Mouse (Mus musculus) thymus, postnatal 0 days (tissue): ENCODE measurements around the gene Ndufaf8. TPM values are rescaled to one million over a fixed set of nuclear protein-coding genes. Genes with fewer than 3 reads are reported as not detected.
A peak's percentile ranks its signal among the peaks of the same experiment; 100 is the strongest.

ENCODE experiments used
- DNase-seq: peaks from one replicate; pipeline ENCODE4 v3.0.0-alpha.2; 2015; ENCODE audit warnings: low spot score
- polyA plus RNA-seq: library from polyadenylated mRNA; unstranded; fragments of >200 nt; fragmentation: Nextera tagmentation; extraction: Ambion mirVana; gene quantifications from 2 replicates; pipeline ENCODE4 v1.2.1, GENCODE M21; 2015

Ndufaf8 gene
- polyA plus RNA-seq, 1 experiment from 2014 or later: 112 TPM

- no peak for DNase-seq
These were observed 12.7 kb upstream of the Ndufaf8 start for GRCm38 (mm10) chr11:120085891-120086627.

DNA sequence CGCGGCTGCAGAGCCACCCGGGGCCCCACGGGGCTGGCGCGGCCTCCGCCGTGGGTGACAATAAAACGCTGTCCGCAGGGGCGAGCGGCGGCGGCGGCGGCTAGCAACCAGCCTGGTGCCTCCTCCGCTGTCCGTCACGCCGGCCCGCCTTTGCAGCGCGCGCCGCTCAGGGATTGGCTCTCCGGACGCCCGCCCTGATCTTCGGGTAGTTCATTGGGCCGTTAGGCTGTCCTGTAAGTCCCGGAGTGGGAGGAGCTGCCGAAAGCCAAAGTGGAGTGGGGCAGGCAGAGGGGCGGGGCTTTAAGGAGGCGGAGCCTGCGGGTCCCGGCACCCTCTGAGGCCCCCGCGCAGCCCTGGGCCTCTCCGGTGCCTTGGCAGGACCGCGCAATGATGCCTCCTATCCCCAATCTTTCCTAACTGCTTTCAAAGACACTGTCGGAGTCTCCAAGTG, 12.0 kb upstream of the Ndufaf8 start, which contains the start of gene Cep131:
Cep131 (minus strand) TSS at position 126 of the 451 bp plus-strand sequence.
- DNase-seq: peak; percentile 98

DNA sequence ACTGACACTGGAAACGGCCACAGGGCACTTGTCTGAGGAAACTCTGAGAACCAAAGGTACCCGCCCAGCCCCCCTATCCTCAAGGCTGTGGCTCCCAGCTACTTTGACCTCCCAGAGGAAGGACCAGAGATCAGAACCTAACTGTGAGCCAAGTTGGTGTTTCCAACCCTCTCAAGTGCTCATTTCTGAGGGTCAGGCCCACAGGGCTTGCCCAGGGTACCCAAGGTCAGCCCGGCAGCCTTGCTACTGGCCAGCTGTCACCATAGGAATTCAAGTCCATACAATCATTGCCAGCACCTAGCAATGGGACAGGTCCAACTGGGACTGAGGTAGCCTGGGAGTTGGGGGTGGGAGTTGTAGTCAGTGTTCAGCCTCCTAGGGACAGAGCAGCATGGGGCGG, 8.1 kb upstream of the Ndufaf8 start:
- no peak for DNase-seq

DNA sequence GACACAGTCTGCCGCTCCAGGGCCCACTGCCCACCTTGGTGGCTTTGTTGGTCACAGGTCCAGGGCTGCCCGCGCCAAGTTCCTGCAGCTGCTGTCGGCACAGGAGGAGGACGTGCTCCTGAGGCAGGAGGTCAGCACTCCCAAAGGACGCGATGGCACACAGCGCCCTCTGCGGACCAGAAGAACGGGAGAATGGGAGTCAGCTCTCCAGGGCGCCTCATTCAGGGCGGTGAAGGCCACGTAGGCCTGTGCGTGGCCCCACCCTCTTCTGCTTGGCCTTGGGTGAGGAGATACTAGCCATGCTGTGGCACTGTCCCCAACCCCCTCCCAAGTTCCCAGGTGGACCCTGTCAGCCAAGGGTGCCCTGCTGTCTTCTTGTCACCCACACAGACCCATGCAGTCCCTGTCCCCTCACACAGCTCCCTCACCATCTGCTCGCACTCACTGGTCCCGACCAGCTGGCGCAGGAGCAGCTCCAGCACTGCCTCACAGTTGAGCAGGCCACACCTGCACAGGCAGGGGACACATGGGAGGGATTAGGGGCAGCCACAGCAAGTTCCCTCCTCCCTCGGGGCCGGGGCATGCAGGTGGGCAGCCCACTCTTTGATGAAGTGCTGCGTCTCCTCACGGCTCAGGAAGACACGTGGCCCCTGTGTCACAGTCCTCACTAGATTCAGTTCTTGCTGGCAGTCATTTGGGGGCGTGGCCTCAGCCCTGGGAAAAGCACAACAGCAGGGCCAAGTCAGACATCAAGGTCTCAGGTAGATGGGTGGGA, 5.7 kb upstream of the Ndufaf8 start:
- DNase-seq: peak; percentile 71

- peak; percentile 81 for DNase-seq
These were observed 2.3 kb downstream of the Ndufaf8 start for GRCm38 (mm10) chr11:120101036-120101435.

GRCm38 (mm10) chr11:120103431-120103997, 4.8 kb downstream of the Ndufaf8 start:
- no peak for DNase-seq

GRCm38 (mm10) chr11:120107026-120107425, 8.3 kb downstream of the Ndufaf8 start:
- DNase-seq: no peak

DNA sequence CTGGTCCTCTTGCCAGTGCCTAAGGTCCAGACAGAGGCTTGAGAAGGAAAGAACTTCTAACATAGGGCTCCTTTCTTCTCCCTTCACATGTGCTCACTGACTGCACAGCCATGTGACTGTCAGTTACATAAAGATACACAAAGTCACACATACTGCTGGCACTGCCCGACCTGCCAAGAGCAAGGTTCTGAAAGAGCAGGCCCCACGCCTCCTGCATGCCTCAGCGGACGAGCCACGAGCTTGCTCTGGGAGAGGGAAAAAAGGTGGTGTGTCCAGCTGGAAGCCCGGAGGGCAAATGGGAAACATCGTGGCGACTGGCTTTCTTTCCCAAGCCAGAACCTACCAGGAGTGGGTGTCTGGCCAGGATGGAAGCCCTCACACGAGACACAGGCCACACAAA, 9.1 kb downstream of the Ndufaf8 start:
- no peak for DNase-seq

- DNase-seq: no peak
These were observed 11.0 kb downstream of the Ndufaf8 start for GRCm38 (mm10) chr11:120109558-120110210.

DNA sequence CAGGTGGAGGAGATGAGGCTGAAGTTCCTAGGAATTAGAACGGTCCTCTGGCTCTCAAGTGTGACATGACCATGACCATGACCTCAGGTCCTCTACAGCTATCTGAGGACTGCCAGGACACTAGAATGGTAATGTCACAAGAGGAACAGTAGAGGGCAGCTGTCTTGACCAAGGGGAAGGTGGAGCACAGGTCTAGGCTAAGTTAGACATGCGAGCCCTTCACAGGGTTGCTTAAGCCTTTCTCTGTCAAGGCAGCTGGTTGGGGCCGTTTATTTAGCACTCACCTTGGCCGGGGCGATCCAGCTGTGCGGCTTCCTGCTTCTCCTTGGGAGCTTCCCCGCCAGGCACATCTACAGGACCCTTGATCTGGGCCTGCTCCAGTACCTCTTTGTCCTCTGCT, 11.8 kb downstream of the Ndufaf8 start:
- no peak for DNase-seq

DNA sequence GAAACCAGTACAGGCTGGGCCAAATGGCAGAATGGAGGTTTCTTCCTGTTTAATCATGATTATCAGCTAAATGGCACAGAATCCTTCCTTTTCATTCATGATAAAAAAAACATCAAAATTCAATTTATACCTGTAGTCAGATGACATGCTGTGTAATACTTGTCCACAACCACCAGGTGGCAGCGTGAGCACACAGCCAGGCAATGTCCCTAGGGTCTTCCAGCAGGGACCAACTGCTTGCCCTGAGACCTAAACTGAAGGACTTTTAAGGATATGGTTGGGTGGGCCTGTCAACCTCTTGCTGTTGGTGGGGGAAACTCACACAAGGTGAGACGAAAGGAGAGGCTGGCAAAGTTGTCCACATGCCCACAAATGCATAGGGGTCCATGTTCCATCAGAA, 12.3 kb downstream of the Ndufaf8 start:
- peak; percentile 72 for DNase-seq

DNA sequence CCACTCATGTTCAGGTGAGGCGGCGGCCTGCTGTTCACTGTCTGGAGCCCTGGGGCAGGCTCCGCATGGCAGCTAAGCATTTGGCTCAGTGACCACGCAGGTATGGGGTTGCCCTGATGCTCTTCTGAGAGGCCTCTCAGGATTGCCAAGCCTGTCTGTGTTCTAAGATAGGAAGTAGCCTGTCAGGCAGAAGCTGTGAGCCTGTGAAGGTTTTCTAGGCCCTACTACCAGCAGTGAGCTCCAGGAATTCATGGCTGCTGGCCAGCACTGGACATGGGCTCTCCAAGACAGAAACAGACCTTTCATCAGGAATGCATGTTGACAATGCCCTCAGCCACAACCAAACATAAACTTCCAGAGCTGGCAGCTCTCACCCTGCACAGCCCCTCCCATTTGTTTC, 13.4 kb downstream of the Ndufaf8 start:
- no peak for DNase-seq

DNA sequence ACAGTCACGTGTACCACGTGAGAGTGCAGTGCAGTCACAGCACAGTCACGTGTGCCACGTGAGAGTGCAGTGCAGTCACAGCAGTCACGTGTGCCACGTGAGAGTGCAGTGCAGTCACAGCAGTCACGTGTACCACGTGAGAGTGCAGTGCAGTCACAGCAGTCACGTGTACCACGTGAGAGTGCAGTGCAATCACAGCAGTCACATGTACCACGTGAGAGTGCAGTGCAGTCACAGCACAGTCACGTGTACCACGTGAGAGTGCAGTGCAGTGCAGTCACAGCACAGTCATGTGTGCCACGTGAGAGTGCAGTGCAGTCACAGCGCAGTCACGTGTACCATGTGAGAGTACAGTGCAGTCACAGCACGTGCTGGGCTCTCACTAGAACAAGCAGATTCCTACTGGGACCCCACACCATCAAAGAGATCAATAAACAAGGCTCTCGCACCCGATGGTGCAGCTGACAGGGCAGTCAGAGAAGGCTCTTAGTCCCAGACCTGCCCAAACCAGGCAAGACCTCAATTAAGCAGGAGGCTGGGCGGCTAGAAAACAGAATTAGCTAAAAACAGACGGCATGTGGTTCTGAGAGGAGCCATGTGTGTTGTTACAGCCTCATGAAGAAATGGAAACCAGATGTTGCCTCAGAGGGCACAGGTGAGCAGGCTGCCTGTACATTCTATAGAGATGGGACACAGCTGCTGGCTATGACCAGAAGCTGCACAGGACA, 15.9 kb downstream of the Ndufaf8 start:
- DNase-seq: no peak

DNA sequence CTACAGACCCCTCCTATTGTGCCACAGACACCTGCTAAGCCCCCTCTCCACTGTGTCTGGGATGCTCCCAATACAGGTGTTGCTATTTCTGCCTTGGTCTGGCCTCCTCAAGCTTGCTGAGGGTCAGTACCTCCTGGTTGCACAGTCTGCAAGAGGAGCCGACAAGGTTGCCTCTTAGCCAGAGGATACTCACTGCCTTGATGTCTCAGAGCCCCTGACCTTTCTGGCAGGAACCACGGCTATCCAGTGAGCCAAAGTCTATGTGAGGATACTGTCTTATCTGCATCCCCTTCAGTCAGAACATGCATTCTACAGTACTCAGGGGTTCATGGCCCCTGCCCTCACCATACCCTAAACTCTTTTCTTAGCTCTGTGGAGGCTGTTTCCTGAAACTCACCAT, 18.9 kb downstream of the Ndufaf8 start:
- DNase-seq: no peak

- DNase-seq: no peak
These were observed 20.4 kb downstream of the Ndufaf8 start for GRCm38 (mm10) chr11:120119108-120119507.

- DNase-seq: no peak
These were observed 21.3 kb downstream of the Ndufaf8 start for GRCm38 (mm10) chr11:120119936-120120541.

GRCm38 (mm10) chr11:120120642-120121420, 22.1 kb downstream of the Ndufaf8 start:
- peak; percentile 34 for DNase-seq

DNA sequence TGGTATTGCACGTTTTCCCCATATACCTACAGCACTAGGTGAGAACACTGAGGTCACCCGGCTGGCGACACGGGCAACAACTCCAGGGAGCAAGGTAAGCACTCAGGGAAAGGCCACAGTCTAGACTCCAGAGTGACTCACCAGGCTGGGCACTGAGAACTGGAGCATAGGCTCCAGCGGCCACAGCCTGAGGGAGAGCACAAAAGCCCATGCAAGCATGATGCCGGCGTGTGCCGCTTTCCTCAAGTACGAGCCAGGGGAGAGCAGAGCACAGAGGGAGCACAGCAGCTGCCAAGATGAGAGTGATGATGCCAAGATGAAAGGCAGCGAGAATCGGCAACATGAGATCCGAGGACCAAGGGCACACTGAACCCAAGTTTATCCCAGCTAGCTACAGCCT, 23.4 kb downstream of the Ndufaf8 start:
- DNase-seq: no peak

DNA sequence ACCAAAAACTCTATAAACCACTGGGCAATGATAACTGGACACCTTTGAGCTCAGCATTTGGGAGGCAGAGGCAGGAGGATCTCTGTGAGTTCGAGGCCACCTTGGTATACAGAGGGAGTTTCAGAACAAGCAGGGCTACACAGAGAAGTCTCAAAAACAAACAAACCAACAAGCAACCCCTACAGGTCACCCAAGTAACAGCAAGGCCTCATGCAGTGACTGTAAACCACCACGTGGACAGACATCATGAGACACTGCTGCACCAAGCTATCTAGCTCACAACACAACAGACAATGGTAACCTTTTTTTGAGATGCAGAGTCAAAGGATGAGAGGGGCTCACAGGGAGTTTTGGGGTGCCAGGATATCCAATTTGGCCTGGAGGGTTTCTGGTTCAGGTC, 28.1 kb downstream of the Ndufaf8 start:
- no peak for DNase-seq

DNA sequence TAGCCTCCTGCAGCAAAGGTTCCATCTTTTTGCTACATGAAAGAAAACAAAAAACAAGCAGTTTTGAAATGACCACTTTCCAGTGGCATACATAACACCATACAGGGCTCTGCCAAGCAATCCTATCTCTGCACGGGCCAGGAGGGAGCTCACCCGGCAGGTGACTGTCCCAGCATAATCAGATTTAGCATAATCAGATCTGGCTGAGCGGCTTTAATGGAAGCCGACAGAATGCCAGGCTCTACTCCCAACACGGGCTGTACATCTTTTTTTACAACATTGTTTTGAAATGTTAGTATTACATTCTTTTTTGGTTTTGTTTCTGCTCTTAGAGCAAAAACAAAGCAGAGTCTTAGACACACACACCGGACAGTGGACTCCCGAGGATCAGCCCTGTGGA, 30.6 kb downstream of the Ndufaf8 start:
- no peak for DNase-seq
